Mouse (Mus musculus): Measurements from ENCODE around the gene Inhba. TPM values are rescaled to one million over a fixed set of nuclear protein-coding genes. Genes with fewer than 3 reads are reported as not detected.

The Inhba gene
- polyA plus RNA-seq (2014; fragmentation: Illumina TruSeq; extraction: RNeasy Lipid Tissue Mini Kit (QIAGEN cat#74804); ENCODE audit: low read depth, low replicate concordance), result 0.32 TPM

GRCm38 (mm10) chr13:16011372-16012242, at the start of gene Inhba:
Gene Inhba (plus strand): TSS chr13:16011851.

Measured in testis, adult 10 weeks (tissue).